Mouse (Mus musculus) myocyte (in vitro differentiated cells): ENCODE data around the gene Foxe3.
A peak's percentile ranks its signal among the peaks of the same experiment; 100 is the strongest.

Experiments used
- CEBPB ChIP-seq: IDR thresholded peaks from 2 replicates; pipeline ENCODE4 v1.6.1; 2011; ENCODE audit warnings: mild to moderate bottlenecking, moderate library complexity; ENCODE audit not compliant: poor library complexity, insufficient read depth, severe bottlenecking
- E2F4 ChIP-seq: IDR thresholded peaks from one replicate; pipeline ENCODE4 v1.6.1; 2011; ENCODE audit warnings: mild to moderate bottlenecking, control low read depth, moderate library complexity; ENCODE audit not compliant: insufficient read depth
- MAX ChIP-seq: IDR thresholded peaks from one replicate; pipeline ENCODE4 v1.6.1; 2011; ENCODE audit warnings: low read depth, mild to moderate bottlenecking, control low read depth
- MYOD1 ChIP-seq, 3 experiments: IDR thresholded peaks; one replicate each; pipeline ENCODE4 v1.6.1; 2011; ENCODE audit warnings: control low read depth in 2 of 3, low read depth in 2 of 3, mild to moderate bottlenecking in 2 of 3, moderate library complexity in 1 of 3; ENCODE audit not compliant: insufficient read length in 2 of 3, control insufficient read depth in 1 of 3
- MYOG ChIP-seq, 3 experiments: IDR thresholded peaks; one replicate each; pipeline ENCODE4 v1.6.1; 2011; ENCODE audit warnings: control low read depth in 2 of 3, low read depth in 2 of 3, mild to moderate bottlenecking in 2 of 3; ENCODE audit not compliant: insufficient read length in 2 of 3, control insufficient read depth in 1 of 3, insufficient read depth in 1 of 3
- POLR2A ChIP-seq: IDR thresholded peaks from one replicate; pipeline ENCODE4 v1.6.1; 2011; ENCODE audit warnings: low read depth, mild to moderate bottlenecking, control low read depth, moderate library complexity; ENCODE audit not compliant: insufficient read length
- POLR2AphosphoS2 ChIP-seq: IDR thresholded peaks from one replicate; pipeline ENCODE4 v1.6.1; 2011; ENCODE audit warnings: low read depth, control low read depth; ENCODE audit not compliant: insufficient read length
- REST ChIP-seq: IDR thresholded peaks from one replicate; pipeline ENCODE4 v1.6.1; 2011; ENCODE audit warnings: mild to moderate bottlenecking, control low read depth, moderate library complexity; ENCODE audit not compliant: insufficient read depth, insufficient read length
- SRF ChIP-seq: IDR thresholded peaks from one replicate; pipeline ENCODE4 v1.6.1; 2011; ENCODE audit warnings: low read depth; ENCODE audit not compliant: control insufficient read depth, insufficient read length
- TCF12 ChIP-seq: IDR thresholded peaks from one replicate; pipeline ENCODE4 v1.6.1; 2011; ENCODE audit warnings: mild to moderate bottlenecking, control low read depth; ENCODE audit not compliant: poor library complexity, insufficient read depth, severe bottlenecking
- TCF3 ChIP-seq: IDR thresholded peaks from one replicate; pipeline ENCODE4 v1.6.1; 2011; ENCODE audit warnings: low read depth, control low read depth; ENCODE audit not compliant: insufficient read length
- USF1 ChIP-seq: IDR thresholded peaks from one replicate; pipeline ENCODE4 v1.6.1; 2011; ENCODE audit warnings: low read depth, mild to moderate bottlenecking, control low read depth, moderate library complexity

GRCm38 (mm10) chr4:114937459-114938047 is 11.7 kb upstream of the Foxe3 start:
- TF ChIP-seq POLR2A (no peak), SRF (no peak), TCF3 (no peak), E2F4 (no peak), POLR2AphosphoS2 (no peak), MAX (no peak), MYOD1 (IDR thresholded peaks at IDR 0.05; ENCODE audit: control insufficient read depth in 1 of 3, insufficient read length in 2 of 3, low read depth in 2 of 3) (peak; percentile 73 to 89 (median 88)), USF1 (no peak), CEBPB (no peak), TCF12 (peak; percentile 74), MYOG (IDR thresholded peaks at IDR 0.05; ENCODE audit: control insufficient read depth in 1 of 3, insufficient read depth in 1 of 3, insufficient read length in 2 of 3, low read depth in 2 of 3) (peak in 2 of 3 experiments; percentile 85 to 93), REST (no peak)
